Mouse (Mus musculus) megakaryocyte, embryonic 14.5 days (primary cell): Measurements from ENCODE around the gene Slc34a3. TPM values are rescaled to one million over a fixed set of nuclear protein-coding genes. Genes with fewer than 3 reads are reported as not detected.

Experiments
- H3K27me3 ChIP-seq: replicated peaks from 2 replicates; pipeline ENCODE3; 2012; ENCODE audit warnings: inconsistent platforms
- H3K36me3 ChIP-seq: replicated peaks from 2 replicates; pipeline ENCODE3; 2012; ENCODE audit warnings: low read length, inconsistent platforms, mixed read lengths
- H3K4me1 ChIP-seq: 2 replicates; pipeline ENCODE4 v1.6.1; 2012; ENCODE audit warnings: inconsistent platforms
- H3K4me3 ChIP-seq: replicated peaks from 2 replicates; pipeline ENCODE3; 2012; ENCODE audit warnings: moderate library complexity, mild to moderate bottlenecking, inconsistent platforms
- H3K9me3 ChIP-seq: 2 replicates; pipeline ENCODE4 v1.6.1; 2012; ENCODE audit warnings: inconsistent platforms
- FLI1 ChIP-seq: IDR thresholded peaks from 2 replicates; pipeline ENCODE4 v1.6.1; 2012; ENCODE audit warnings: low read length, inconsistent platforms, mixed read lengths
- GATA1 ChIP-seq: IDR thresholded peaks from 3 replicates; pipeline ENCODE4 v1.6.1; 2012; ENCODE audit warnings: mixed read lengths, low read length, inconsistent platforms, borderline replicate concordance
- polyA plus RNA-seq: library from polyadenylated mRNA; stranded (reverse); fragments of >175 nt; gene quantifications from 2 replicates; pipeline ENCODE4 v1.2.3, GENCODE M21; 2012; ENCODE audit warnings: low replicate concordance; ENCODE audit not compliant: insufficient read depth

Gene Slc34a3
- polyA plus RNA-seq, 1 experiment = not detected

DNA sequence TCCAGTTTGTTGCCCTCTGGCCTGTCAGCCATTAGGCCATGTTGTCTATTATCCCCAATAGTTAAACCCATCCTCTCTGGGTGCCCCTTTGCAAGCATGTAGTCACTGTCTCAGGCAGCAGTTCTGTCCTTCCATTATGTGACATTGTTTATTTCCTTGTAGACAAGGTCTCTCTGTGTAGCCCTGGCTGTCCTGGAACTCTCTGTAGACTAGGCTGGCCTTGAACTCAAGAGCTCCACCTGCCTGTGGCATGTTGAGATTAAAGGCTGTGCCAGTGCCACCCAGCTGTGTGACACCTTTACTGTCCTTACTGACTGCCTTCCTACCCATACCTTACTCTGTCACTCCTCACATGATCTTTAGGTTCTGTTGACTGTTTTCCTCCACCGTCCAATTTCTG lies 18.2 kb upstream of the Slc34a3 start:
- Histone ChIP-seq H3K27me3 (no peaks in the 10 kb centered on the region), H3K4me1 (peaks cover 44% of the 10 kb centered on the region), H3K4me3 (no peak overlapping the region), H3K36me3 (peaks cover 66% of the 10 kb centered on the region), H3K9me3 (no peaks in the 10 kb centered on the region)
- TF ChIP-seq FLI1 (no peak), GATA1 (no peak)

- peaks cover 28% of the 10 kb centered on the region for H3K4me1 ChIP-seq
- peak within 1 kb of the TSS; percentile 31 for H3K4me3 ChIP-seq
- H3K36me3 ChIP-seq = peaks cover 74% of the 10 kb centered on the region
- H3K27me3 ChIP-seq = peaks cover 28% of the 10 kb centered on the region
- no peaks in the 10 kb centered on the region for H3K9me3 ChIP-seq
- no peak for TF ChIP-seq GATA1
- TF ChIP-seq FLI1 = no peak
Measured at GRCm38 (mm10) chr2:25246183-25247072, 12.3 kb upstream of the Slc34a3 start, which contains the start of gene AL732309.1. Gene AL732309.1 (minus strand): TSS chr2:25246863.

DNA sequence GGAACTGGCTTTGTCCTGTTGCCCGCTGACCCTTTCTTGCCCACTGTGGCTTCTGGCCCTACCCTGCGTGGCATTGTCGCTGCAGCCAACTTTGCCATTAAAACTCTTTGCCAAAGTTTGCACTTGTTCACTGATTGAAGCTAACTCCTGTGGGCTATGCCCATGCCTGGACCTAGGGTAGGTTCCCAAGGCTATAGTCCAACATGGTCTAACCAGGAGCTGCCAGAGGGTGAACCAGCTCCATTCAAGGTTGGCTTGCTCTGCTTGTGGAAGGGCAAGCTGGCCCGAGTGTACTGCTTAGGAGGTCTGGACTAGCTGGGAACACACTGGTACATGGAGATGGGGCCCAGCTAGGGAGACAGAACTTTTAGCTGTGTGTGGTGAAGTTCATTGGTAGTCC lies 10.0 kb upstream of the Slc34a3 start:
- no peak for TF ChIP-seq FLI1
- no peak for TF ChIP-seq GATA1
- Histone ChIP-seq H3K27me3 (peaks cover 51% of the 10 kb centered on the region), H3K36me3 (peaks cover 51% of the 10 kb centered on the region), H3K9me3 (no peaks in the 10 kb centered on the region), H3K4me1 (peaks cover 31% of the 10 kb centered on the region), H3K4me3 (peak overlapping the region; percentile 57)

- Histone ChIP-seq H3K4me1 (peaks cover 35% of the 10 kb centered on the region), H3K27me3 (peaks cover 56% of the 10 kb centered on the region), H3K36me3 (peaks cover 43% of the 10 kb centered on the region), H3K9me3 (no peaks in the 10 kb centered on the region), H3K4me3 (no peak overlapping the region)
- TF ChIP-seq FLI1 = no peak
- TF ChIP-seq GATA1 = no peak
Measured at GRCm38 (mm10) chr2:25243342-25243741, 9.2 kb upstream of the Slc34a3 start.

- Histone ChIP-seq H3K36me3 (peaks cover 31% of the 10 kb centered on the region), H3K4me3 (peak within 1 kb of the TSS; percentile 89), H3K9me3 (no peaks in the 10 kb centered on the region), H3K4me1 (peaks cover 38% of the 10 kb centered on the region), H3K27me3 (peaks cover 68% of the 10 kb centered on the region)
- TF ChIP-seq FLI1 (no peak), GATA1 (no peak)
Measured at GRCm38 (mm10) chr2:25242101-25242506, 7.9 kb upstream of the Slc34a3 start, which contains the start of the genes Rnf208 and Cysrt1. Gene Rnf208 (plus strand): TSS chr2:25242255. Gene Cysrt1 (minus strand): TSS chr2:25242452.

DNA sequence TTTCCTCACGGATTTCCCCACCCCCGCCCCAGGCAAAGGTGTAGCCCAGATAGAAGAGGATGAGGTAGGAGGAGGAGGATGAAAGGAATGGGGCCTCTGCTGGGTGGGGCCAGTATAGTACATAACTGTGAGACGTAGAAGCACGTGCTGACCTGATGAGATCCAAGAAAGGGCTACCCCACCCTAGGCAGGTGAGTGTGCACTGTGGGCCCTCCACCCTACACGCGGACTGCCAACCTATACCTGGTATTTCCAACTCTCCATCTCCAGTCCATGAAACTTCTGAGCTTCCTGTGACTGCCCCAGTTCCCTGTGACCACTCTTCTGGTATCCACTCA lies 7.2 kb upstream of the Slc34a3 start:
- H3K27me3 ChIP-seq = peaks cover 73% of the 10 kb centered on the region
- no peaks in the 10 kb centered on the region for H3K9me3 ChIP-seq
- peak overlapping the region; percentile 89 for H3K4me3 ChIP-seq
- TF ChIP-seq FLI1 (no peak), GATA1 (no peak)
- peaks cover 24% of the 10 kb centered on the region for H3K36me3 ChIP-seq
- peaks cover 45% of the 10 kb centered on the region for H3K4me1 ChIP-seq

DNA sequence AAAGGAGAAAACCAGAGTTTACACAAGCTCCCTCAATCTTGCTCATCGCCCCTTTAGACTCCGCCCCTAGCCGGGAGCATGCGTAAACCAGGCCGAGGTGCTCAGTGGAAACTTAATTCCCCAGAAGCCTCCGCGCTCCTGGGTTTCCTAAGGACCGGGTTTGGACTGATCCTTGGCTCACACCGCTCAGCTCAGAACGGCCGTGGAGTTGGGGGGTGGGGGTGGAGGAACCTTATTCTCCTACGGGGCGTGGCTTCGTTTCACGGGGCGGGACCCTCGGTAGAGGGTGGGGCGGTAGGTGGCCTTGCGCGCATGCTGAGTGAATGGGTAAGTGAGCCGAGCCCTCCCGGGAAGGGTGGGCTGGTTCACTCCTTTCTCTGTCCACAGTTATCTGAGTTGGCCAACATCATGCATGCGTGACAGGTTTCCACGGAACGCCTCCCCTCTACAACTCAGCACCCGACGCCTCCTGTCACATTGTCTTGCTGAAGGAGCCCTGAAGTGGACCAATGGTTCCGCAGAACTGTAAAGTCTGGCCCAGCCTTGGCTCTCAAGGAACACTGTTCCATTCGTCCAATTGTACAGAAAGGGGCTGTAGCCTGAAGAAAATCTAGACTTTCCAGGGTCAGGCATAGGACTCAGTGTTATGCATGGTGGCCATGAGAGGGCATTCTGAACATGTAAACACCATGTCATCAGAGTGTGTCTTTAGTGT lies 6.7 kb upstream of the Slc34a3 start:
- no peaks in the 10 kb centered on the region for H3K9me3 ChIP-seq
- no peak for TF ChIP-seq FLI1
- no peak for TF ChIP-seq GATA1
- H3K36me3 ChIP-seq = peaks cover 18% of the 10 kb centered on the region
- H3K4me1 ChIP-seq = peaks cover 50% of the 10 kb centered on the region
- peaks cover 79% of the 10 kb centered on the region for H3K27me3 ChIP-seq
- H3K4me3 ChIP-seq = peak overlapping the region; percentile 89

DNA sequence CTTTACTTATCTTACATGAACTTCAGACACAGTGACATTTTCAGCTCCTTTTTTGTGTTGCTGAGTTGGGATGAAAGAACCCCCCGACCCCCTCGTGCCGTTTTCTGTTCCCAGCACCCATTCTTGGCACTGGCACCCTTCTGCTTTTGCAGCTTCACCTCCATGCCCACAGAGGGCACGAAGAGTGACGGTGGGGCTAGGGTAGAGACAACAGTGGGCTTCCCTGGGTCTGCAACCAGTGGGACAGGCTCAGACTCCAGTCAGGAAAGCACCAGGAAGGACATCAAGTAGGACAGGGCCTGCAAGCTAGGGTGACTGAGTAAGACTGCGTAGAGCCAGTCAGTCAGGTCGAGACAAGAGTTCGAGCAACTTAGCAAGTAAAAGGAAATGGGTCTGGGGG lies 6.1 kb upstream of the Slc34a3 start:
- Histone ChIP-seq H3K27me3 (peaks cover 84% of the 10 kb centered on the region), H3K4me1 (peaks cover 50% of the 10 kb centered on the region), H3K36me3 (peaks cover 13% of the 10 kb centered on the region), H3K9me3 (no peaks in the 10 kb centered on the region), H3K4me3 (peak overlapping the region; percentile 5)
- TF ChIP-seq GATA1 (no peak), FLI1 (no peak)

- Histone ChIP-seq H3K4me1 (peaks cover 50% of the 10 kb centered on the region), H3K36me3 (peaks cover 8% of the 10 kb centered on the region), H3K27me3 (peaks cover 90% of the 10 kb centered on the region), H3K9me3 (no peaks in the 10 kb centered on the region), H3K4me3 (no peak overlapping the region)
- no peak for TF ChIP-seq FLI1
- TF ChIP-seq GATA1 = no peak
Measured at GRCm38 (mm10) chr2:25239766-25240165, 5.6 kb upstream of the Slc34a3 start.

DNA sequence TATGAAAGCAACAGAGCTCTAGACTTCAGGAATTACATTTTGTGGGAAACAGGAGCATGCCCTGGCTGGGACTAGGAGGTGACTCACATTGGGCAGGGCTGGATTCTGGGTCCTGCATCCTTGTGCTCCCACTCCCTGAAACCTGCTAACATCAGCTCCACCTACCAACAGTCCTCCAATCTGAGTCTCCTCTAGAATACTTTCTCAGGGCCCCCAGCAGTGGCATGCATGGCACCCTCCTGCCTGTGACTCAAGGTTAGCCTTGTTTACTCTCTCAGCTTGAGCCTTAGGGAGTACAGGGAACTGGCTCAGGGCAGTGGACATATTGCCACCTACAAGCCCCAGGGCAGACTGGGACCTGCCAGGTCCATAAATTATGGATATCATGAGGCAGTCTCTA lies 3.9 kb upstream of the Slc34a3 start:
- no peaks in the 10 kb centered on the region for H3K36me3 ChIP-seq
- no peaks in the 10 kb centered on the region for H3K9me3 ChIP-seq
- H3K27me3 ChIP-seq = peaks cover 93% of the 10 kb centered on the region
- H3K4me3 ChIP-seq = no peak overlapping the region
- no peak for TF ChIP-seq GATA1
- no peak for TF ChIP-seq FLI1
- H3K4me1 ChIP-seq = peaks cover 59% of the 10 kb centered on the region
